ENCODE assay signal across 8 mouse cellular contexts in the genomic region with DNA sequence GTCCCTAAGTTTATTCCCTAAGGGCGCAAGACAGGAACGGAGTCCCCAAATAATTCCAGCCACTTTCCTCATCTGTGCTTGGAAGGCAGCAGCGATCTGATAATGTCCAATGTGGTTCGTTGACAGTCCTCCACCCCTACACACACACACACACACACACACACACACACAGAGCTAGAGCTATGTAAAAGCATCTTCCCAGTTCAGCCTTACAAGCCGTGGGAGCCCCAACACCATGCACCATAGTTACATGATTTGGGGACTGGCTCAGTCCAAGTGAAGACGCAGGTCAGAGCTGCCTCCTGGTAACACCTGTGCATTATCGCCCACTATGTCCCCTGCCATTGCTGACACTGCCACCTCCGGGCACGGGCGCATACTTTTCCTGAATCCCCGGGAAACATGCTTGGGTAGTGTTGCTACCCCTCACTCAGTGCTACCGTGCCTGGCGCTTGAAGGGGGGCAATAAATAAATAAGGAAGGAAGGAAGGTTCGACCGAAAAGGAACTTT. TPM values are rescaled to one million over a fixed set of nuclear protein-coding genes. Genes with fewer than 3 reads are reported as not detected.
DNase-seq lines count a peak whose midpoint lies in the region; ATAC-seq lines count a peak whose summit lies in the region.

No protein-coding gene starts in this region.

- peak overlapping the region; percentile 58 for H3K4me3 ChIP-seq in kidney, embryonic 14.5 days (ENCODE audit: low read length)
- peak overlapping the region; percentile 67 for H3K4me3 ChIP-seq in hindbrain, embryonic 10.5 days
- H3K4me3 ChIP-seq in midbrain, embryonic 10.5 days, result peak overlapping the region; percentile 74

- peak overlapping the region; percentile 47; the same call in 1 of the 2 replicates for H3K9ac ChIP-seq in kidney, embryonic 14.5 days (ENCODE audit: low read depth, low read length)

- H3K36me3 ChIP-seq in kidney, embryonic 14.5 days (ENCODE audit: control insufficient read depth, insufficient read depth, low read length), result no peaks in the 10 kb centered on the region
- H3K36me3 ChIP-seq in hindbrain, embryonic 10.5 days, result peaks cover 20% of the 10 kb centered on the region
- H3K36me3 ChIP-seq in midbrain, embryonic 10.5 days, result peaks cover 18% of the 10 kb centered on the region

- DNase-seq in kidney, postnatal 10 days, result no peak
- DNase-seq in hindbrain, embryonic 10.5 days (ENCODE audit: low spot score), result no peak
- no peak for DNase-seq in midbrain, embryonic 10.5 days (ENCODE audit: low spot score)
- DNase-seq in urinary bladder, adult 2 months (ENCODE audit: low spot score), result no peak
- DNase-seq in cerebellum, postnatal 25 days, result no peak
- no peak for DNase-seq in layer of hippocampus, postnatal 14 days (ENCODE audit: low spot score in 2 of 2)

- WGBS in kidney, embryonic 14.5 days, result under 1% methylated on average over 15 of the region's 15 CpGs
- WGBS in hindbrain, embryonic 10.5 days, result under 1% methylated on average over 15 of the region's 15 CpGs
- WGBS in midbrain, embryonic 10.5 days, result under 1% methylated on average over 15 of the region's 15 CpGs

- peak overlapping the region; percentile 56 for H3K4me2 ChIP-seq in kidney, embryonic 14.5 days (replicated peaks; ENCODE audit: low read depth, low read length)

- H3K27ac ChIP-seq in kidney, embryonic 14.5 days (ENCODE audit: low read depth, low read length), result no peak overlapping the region
- H3K27ac ChIP-seq in hindbrain, embryonic 10.5 days, result peak overlapping the region; percentile 96
- H3K27ac ChIP-seq in midbrain, embryonic 10.5 days (replicated peaks), result peak overlapping the region; percentile 96

- peaks cover 20% of the 10 kb centered on the region for H3K4me1 ChIP-seq in kidney, embryonic 14.5 days (ENCODE audit: control insufficient read depth, insufficient read depth, low read length)
- H3K4me1 ChIP-seq in hindbrain, embryonic 10.5 days (replicated peaks), result peaks cover 34% of the 10 kb centered on the region
- H3K4me1 ChIP-seq in midbrain, embryonic 10.5 days, result peaks cover 44% of the 10 kb centered on the region

- H3K27me3 ChIP-seq in kidney, embryonic 14.5 days (ENCODE audit: control insufficient read depth, insufficient read depth, low read length), result peaks cover 10% of the 10 kb centered on the region; the same call in 1 of the 2 replicates
- peaks cover 21% of the 10 kb centered on the region for H3K27me3 ChIP-seq in hindbrain, embryonic 10.5 days (ENCODE audit: insufficient read depth, poor library complexity, severe bottlenecking)
- H3K27me3 ChIP-seq in midbrain, embryonic 10.5 days (ENCODE audit: low read depth, poor library complexity, severe bottlenecking), result peaks cover 31% of the 10 kb centered on the region

- peak; percentile 40 for ATAC-seq in kidney, embryonic 14.5 days (ENCODE audit: low FRiP score, low TSS enrichment)
- ATAC-seq in common myeloid progenitor, adult 5-6 weeks (replicated peaks; ENCODE audit: low read depth, poor library complexity, severe bottlenecking), result peak; percentile 3; the same call in 1 of the 2 replicates

- H3K9me3 ChIP-seq in kidney, embryonic 14.5 days (ENCODE audit: control insufficient read depth, low read length), result no peaks in the 10 kb centered on the region
- H3K9me3 ChIP-seq in hindbrain, embryonic 10.5 days, result no peaks in the 10 kb centered on the region
- no peaks in the 10 kb centered on the region for H3K9me3 ChIP-seq in midbrain, embryonic 10.5 days (replicated peaks)

RNA-seq across cellular contexts. Expression of gene Pfkfb3, which starts 51.6 kb away (rescaled TPM):
- polyA plus RNA-seq in kidney, embryonic 14.5 days (2014; fragmentation: Nextera tagmentation; extraction: Ambion mirVana), result 10.5 and 11.2 TPM in 2 replicates
- 12.1 and 30.2 TPM in 2 replicates for total RNA-seq in common myeloid progenitor, adult 5-6 weeks (2017)
- 14.8 and 15.4 TPM in 2 replicates for polyA plus RNA-seq in hindbrain, embryonic 10.5 days (2016; fragmentation: Nextera tagmentation; extraction: Ambion mirVana)
- polyA plus RNA-seq in midbrain, embryonic 10.5 days (2016; fragmentation: Nextera tagmentation; extraction: Ambion mirVana), result 13.3 TPM in 2 replicates
- 31.5 and 34.5 TPM in 2 replicates for polyA plus RNA-seq in urinary bladder, adult 2 months (2012; rRNA removed)
- total RNA-seq in layer of hippocampus, postnatal 14 days (2021), result 10 to 100 TPM; 36.4 to 40.5 TPM
